Mouse (Mus musculus) midbrain, embryonic 11.5 days (tissue): Measurements from ENCODE around the gene Ogfod1. TPM values are rescaled to one million over a fixed set of nuclear protein-coding genes. Genes with fewer than 3 reads are reported as not detected.

Experiments used
- ATAC-seq: fragments of 200-750 bp; cut with Nextera tagmentation; 2 replicates; pipeline ENCODE4 v1.8.0; 2017; ENCODE audit warnings: moderate TSS enrichment, moderate library complexity; ENCODE audit not compliant: low FRiP score
- DNase-seq: peaks from one replicate; pipeline ENCODE4 v3.0.0; 2015; ENCODE audit warnings: low spot score; ENCODE audit errors: missing footprints
- H3K27ac ChIP-seq: fragments of 300-500 bp; sonication (generic); 2 replicates; pipeline ENCODE4 v1.5.1; 2014; ENCODE audit warnings: low read depth, low read length
- H3K27me3 ChIP-seq: fragments of 300-500 bp; sonication (generic); 2 replicates; pipeline ENCODE4 v1.6.1; 2014; ENCODE audit warnings: mild to moderate bottlenecking, low read length, moderate library complexity, mixed read lengths; ENCODE audit not compliant: control insufficient read depth, insufficient read depth
- H3K36me3 ChIP-seq: fragments of 300-500 bp; sonication (generic); 2 replicates; pipeline ENCODE4 v1.6.1; 2014; ENCODE audit warnings: mild to moderate bottlenecking, low read length, moderate library complexity, mixed read lengths; ENCODE audit not compliant: control insufficient read depth, insufficient read depth
- H3K4me1 ChIP-seq: fragments of 300-500 bp; sonication (generic); 2 replicates; pipeline ENCODE4 v1.6.1; 2014; ENCODE audit warnings: low read length; ENCODE audit not compliant: control insufficient read depth, insufficient read depth
- H3K4me2 ChIP-seq: fragments of 300-500 bp; sonication (generic); 2 replicates; pipeline ENCODE4 v1.6.1; 2014; ENCODE audit warnings: mild to moderate bottlenecking, moderate library complexity
- H3K4me3 ChIP-seq: fragments of 300-500 bp; sonication (generic); 2 replicates; pipeline ENCODE4 v1.5.1; 2014; ENCODE audit warnings: low read depth, low read length
- H3K9ac ChIP-seq: fragments of 300-500 bp; sonication (generic); 2 replicates; pipeline ENCODE4 v1.6.1; 2014; ENCODE audit warnings: low read length
- H3K9me3 ChIP-seq: fragments of 300-500 bp; sonication (generic); 2 replicates; pipeline ENCODE4 v1.6.1; 2016; ENCODE audit warnings: low read length; ENCODE audit not compliant: control insufficient read depth
- WGBS: fragments of 180-500 bp; shearing (Covaris S2); extraction: QIAGEN DNeasy Blood & Tissue Kit; methylation state at CpG from one replicate; pipeline ENCODE4 v1.1.7; 2014; 5-methylcytosine and 5-hydroxymethylcytosine counted together
- polyA plus RNA-seq: library from polyadenylated mRNA; unstranded; fragments of >200 nt; fragmentation: Nextera tagmentation; extraction: Ambion mirVana; gene quantifications from 2 replicates; pipeline ENCODE4 v1.2.1, GENCODE M21; 2014

Ogfod1 gene
- polyA plus RNA-seq, 1 experiment from 2014 or later, result 11.1 TPM

DNA sequence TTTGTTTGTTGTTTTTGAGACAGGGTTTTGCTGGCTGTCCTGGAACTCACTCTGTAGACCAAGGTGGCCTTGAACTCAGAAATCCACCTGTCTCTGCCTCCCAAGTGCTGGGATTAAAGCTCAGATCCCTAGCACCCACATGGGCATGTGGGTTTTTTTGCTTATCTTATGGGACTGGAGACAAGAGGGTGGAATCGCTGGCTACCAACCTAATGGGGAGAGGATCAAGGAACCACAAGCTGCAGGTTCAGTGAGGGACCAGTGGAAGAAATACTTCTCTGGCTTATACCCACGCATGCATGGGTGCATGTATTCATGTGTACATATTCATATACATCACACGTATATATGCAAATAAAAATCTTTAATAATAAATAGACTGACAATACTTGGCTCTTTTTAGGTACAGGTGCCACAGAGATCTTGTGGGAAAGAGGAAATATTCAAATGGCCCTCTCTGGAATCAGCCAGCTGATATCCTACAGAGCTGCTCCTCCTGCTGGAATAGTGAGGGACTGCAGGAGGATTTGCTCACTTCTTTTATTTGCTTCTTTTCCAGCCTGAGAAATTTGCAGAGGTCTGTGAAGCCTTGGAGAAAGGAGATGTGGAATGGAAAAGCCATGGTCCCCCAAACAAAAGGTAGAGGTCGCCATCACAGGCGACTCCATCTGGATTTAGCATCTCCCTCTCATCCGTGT is 20.3 kb downstream of the Ogfod1 start:
- peak; percentile 94 for DNase-seq

GRCm38 (mm10) chr8:94066121-94066863 is 29.3 kb downstream of the Ogfod1 start:
- no peak overlapping the region for H3K9ac ChIP-seq
- WGBS, result 34% methylated on average over 11 of the region's 11 CpGs
- peak; percentile 91 for DNase-seq
- H3K4me1 ChIP-seq, result peaks cover 6% of the 10 kb centered on the region; the same call in 1 of the 2 replicates
- H3K36me3 ChIP-seq, result 0 out of 2 replicates have a peak, but pooled peaks cover 8% of the 10 kb centered on the region
- H3K27ac ChIP-seq, result peak overlapping the region; percentile 15; the same call in 1 of the 2 replicates
- ATAC-seq, result peak; percentile 92
- H3K4me3 ChIP-seq, result no peak overlapping the region
- H3K27me3 ChIP-seq, result no peaks in the 10 kb centered on the region
- H3K9me3 ChIP-seq, result no peaks in the 10 kb centered on the region
- no peak overlapping the region for H3K4me2 ChIP-seq

More for the DNA sequence above, 20.3 kb downstream of the Ogfod1 start:
- Histone ChIP-seq H3K9ac (no peak overlapping the region), H3K36me3 (peaks cover 3% of the 10 kb centered on the region; the same call in 1 of the 2 replicates), H3K27me3 (no peaks in the 10 kb centered on the region), H3K9me3 (no peaks in the 10 kb centered on the region), H3K4me2 (no peak overlapping the region), H3K27ac (no peak overlapping the region), H3K4me3 (no peak overlapping the region), H3K4me1 (no peaks in the 10 kb centered on the region)
- no peak for ATAC-seq
- WGBS, result 67% methylated on average over 6 of the region's 6 CpGs

- no peak overlapping the region for H3K9ac ChIP-seq
- peaks cover 6% of the 10 kb centered on the region; the same call in 1 of the 2 replicates for H3K4me1 ChIP-seq
- WGBS, result 94% methylated on average over 7 of the region's 7 CpGs
- ATAC-seq (no peak), DNase-seq (peak; percentile 84)
- no peaks in the 10 kb centered on the region for H3K27me3 ChIP-seq
- H3K27ac ChIP-seq, result no peak overlapping the region
- H3K4me2 ChIP-seq, result no peak overlapping the region
- H3K9me3 ChIP-seq, result no peaks in the 10 kb centered on the region
- H3K36me3 ChIP-seq, result 0 out of 2 replicates have a peak, but pooled peaks cover 5% of the 10 kb centered on the region
- no peak overlapping the region for H3K4me3 ChIP-seq
These were observed 31.8 kb downstream of the Ogfod1 start for GRCm38 (mm10) chr8:94068793-94069192.

DNA sequence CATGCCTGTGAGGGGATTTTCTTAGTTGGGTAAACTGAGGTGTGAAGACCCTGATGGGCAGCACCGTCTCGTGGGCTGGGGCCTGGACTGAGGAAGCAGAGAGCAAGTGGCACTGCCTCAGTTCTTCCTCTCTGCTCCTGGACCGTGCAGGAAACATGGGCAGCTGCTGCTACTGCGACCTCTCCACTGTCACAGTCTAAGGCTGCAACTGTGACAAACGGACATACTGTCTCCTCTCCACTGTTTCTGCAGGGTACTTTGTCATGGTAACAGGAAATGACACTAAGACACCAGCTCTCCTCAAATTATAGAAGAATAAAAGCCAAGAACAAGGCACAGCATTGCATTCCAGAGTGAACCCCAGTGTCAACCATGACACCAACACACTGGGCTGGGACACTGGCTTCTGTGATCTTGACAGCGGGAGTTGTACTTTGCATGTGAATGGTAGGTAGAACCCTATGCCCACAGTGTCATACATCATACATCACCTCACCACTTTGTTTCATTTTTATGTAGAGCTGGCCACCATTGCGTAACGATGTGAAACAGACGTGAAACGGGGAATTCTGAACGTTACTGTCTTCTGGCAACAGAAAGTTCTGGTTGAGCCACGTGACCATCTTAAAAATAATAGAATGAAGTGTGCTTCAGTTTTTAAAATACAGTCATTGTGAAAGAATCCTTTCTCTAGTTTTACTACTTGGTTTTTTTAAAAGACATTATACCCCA is 39.6 kb downstream of the Ogfod1 start:
- no peaks in the 10 kb centered on the region for H3K36me3 ChIP-seq
- ATAC-seq (no peak), DNase-seq (no peak)
- H3K4me3 ChIP-seq, result no peak overlapping the region
- no peak overlapping the region for H3K27ac ChIP-seq
- no peak overlapping the region for H3K4me2 ChIP-seq
- H3K4me1 ChIP-seq, result no peaks in the 10 kb centered on the region
- 89% methylated on average over 12 of the region's 12 CpGs for WGBS
- no peaks in the 10 kb centered on the region for H3K9me3 ChIP-seq
- no peak overlapping the region for H3K9ac ChIP-seq
- H3K27me3 ChIP-seq, result no peaks in the 10 kb centered on the region

DNA sequence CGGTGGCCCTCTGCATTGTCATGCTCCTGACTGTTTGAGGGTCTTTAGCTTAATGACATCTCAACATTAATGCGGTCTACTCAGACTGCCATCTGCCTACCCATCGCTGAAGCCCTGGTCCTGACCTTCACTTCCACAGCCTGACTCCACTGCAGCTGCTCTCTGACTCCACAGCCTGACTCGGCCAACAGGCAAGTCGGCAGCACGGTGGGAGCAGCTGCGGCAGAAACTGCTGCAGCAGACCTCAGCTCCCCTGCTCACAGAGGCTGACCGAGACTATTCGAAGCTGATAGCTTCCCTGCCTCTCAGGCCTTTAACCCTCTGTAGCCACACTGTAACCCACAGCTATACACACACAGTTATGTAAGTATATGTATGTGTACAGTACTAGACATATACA is 51.0 kb downstream of the Ogfod1 start:
- ATAC-seq (no peak), DNase-seq (no peak)
- Histone ChIP-seq H3K9me3 (no peaks in the 10 kb centered on the region), H3K36me3 (no peaks in the 10 kb centered on the region), H3K27me3 (no peaks in the 10 kb centered on the region), H3K4me1 (no peaks in the 10 kb centered on the region), H3K9ac (no peak overlapping the region), H3K4me2 (no peak overlapping the region), H3K27ac (no peak overlapping the region), H3K4me3 (no peak overlapping the region)
- WGBS, result 86% methylated on average over 9 of the region's 9 CpGs

DNA sequence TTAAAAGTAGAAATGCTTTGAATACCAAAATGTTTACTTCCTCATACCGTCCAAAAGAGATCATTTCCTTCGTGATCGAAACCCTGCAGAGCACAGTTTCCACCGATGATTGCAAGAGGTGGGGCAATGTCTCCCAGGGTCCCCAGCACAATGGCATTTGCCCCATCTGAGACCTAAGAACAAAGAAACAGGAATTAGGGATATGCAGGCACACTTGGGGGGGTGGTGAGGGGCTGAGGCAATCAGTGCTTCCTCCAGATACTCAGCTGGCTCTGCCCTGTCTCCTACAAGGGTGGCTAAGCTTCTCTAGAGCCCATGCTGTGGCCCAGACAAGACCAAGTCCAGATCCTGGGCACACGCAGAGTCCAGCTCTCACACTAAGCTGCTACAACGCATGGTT is 52.7 kb downstream of the Ogfod1 start:
- no peak for ATAC-seq

DNA sequence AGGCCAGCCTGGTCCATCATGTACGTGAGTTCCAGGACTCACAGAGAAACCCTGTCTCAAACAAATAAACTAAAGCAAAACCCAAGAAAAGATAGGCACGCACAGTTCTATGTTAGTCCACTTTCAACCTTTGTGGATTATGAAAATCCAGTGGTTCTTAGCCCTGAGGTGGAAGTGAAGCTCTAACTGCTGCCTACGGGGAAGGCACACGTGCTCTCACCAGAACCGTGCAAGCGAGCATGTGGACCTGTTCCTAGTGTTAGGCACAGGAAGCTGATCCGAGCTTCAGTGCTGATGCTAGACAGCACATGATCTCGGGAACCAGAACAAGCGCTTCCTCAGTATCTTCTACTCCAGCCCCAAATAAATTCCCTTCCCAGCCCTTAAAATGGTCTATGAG is 55.9 kb downstream of the Ogfod1 start:
- H3K9me3 ChIP-seq, result no peaks in the 10 kb centered on the region
- no peak overlapping the region for H3K9ac ChIP-seq
- H3K27ac ChIP-seq, result no peak overlapping the region
- H3K4me3 ChIP-seq, result no peak overlapping the region
- DNase-seq (no peak), ATAC-seq (no peak)
- H3K4me1 ChIP-seq, result peaks cover 3% of the 10 kb centered on the region; the same call in 1 of the 2 replicates
- 87% methylated on average over 9 of the region's 9 CpGs for WGBS
- H3K36me3 ChIP-seq, result no peaks in the 10 kb centered on the region
- H3K27me3 ChIP-seq, result no peaks in the 10 kb centered on the region
- no peak overlapping the region for H3K4me2 ChIP-seq

More for the DNA sequence above, 52.7 kb downstream of the Ogfod1 start:
- Histone ChIP-seq H3K36me3 (no peaks in the 10 kb centered on the region), H3K9ac (no peak overlapping the region), H3K27me3 (no peaks in the 10 kb centered on the region), H3K4me2 (no peak overlapping the region), H3K27ac (no peak overlapping the region), H3K4me1 (no peaks in the 10 kb centered on the region), H3K9me3 (no peaks in the 10 kb centered on the region), H3K4me3 (no peak overlapping the region)
- 65% methylated on average over 6 of the region's 6 CpGs for WGBS
- DNase-seq, result no peak

- H3K4me3 ChIP-seq, result no peak overlapping the region
- H3K36me3 ChIP-seq, result no peaks in the 10 kb centered on the region
- no peak overlapping the region for H3K9ac ChIP-seq
- H3K4me2 ChIP-seq, result no peak overlapping the region
- WGBS, result 88% methylated on average over 6 of the region's 6 CpGs
- ATAC-seq (no peak), DNase-seq (no peak)
- H3K9me3 ChIP-seq, result no peaks in the 10 kb centered on the region
- no peaks in the 10 kb centered on the region for H3K27me3 ChIP-seq
- peaks cover 9% of the 10 kb centered on the region for H3K4me1 ChIP-seq
- no peak overlapping the region for H3K27ac ChIP-seq
These were observed 57.3 kb downstream of the Ogfod1 start for GRCm38 (mm10) chr8:94094281-94094680.
